Mouse (Mus musculus): Measurements from ENCODE around the gene Kifc3. TPM values are rescaled to one million over a fixed set of nuclear protein-coding genes. Genes with fewer than 3 reads are reported as not detected.
A peak's percentile ranks its signal among the peaks of the same experiment; 100 is the strongest.

The Kifc3 gene
- total and polyA plus RNA-seq, 3 experiments: 0.78 to 1.8 (median 1.7) TPM

- no peak for TF ChIP-seq MXI1 (IDR thresholded peaks at IDR 0.05; ENCODE audit: low read depth, low read length)
- TF ChIP-seq ZC3H11A (IDR thresholded peaks at IDR 0.05; ENCODE audit: low read depth, low read length): no peak
- no peak for TF ChIP-seq SMC3 (IDR thresholded peaks at IDR 0.05; ENCODE audit: low read depth, low read length)
- no peak for TF ChIP-seq CTCF (conservative IDR thresholded peaks at IDR 0.05 in 1 of 2, IDR thresholded peaks at IDR 0.05 in 1 of 2; ENCODE audit: low read depth in 2 of 2, low read length in 2 of 2)
- no peak for TF ChIP-seq MYC (IDR thresholded peaks at IDR 0.05; ENCODE audit: low read depth, low read length)
- TF ChIP-seq MAX (IDR thresholded peaks at IDR 0.05; ENCODE audit: low read length): no peak
- TF ChIP-seq MAZ (IDR thresholded peaks at IDR 0.05; ENCODE audit: low read depth, low read length): no peak
- no peak for TF ChIP-seq CHD2 (IDR thresholded peaks at IDR 0.05; ENCODE audit: low read length)
- no peak for TF ChIP-seq SIN3A (IDR thresholded peaks at IDR 0.05; ENCODE audit: low read length)
- TF ChIP-seq JUN (IDR thresholded peaks at IDR 0.05; ENCODE audit: insufficient read depth, low read depth, low read length): no peak
- no peak for TF ChIP-seq RAD21 (IDR thresholded peaks at IDR 0.05; ENCODE audit: low read depth, low read length)
- TF ChIP-seq HCFC1 (IDR thresholded peaks at IDR 0.05; ENCODE audit: low read depth, low read length): no peak
- TF ChIP-seq IRF4 (IDR thresholded peaks at IDR 0.05; ENCODE audit: low read depth, low read length): no peak
- no peak for TF ChIP-seq UBTF (IDR thresholded peaks at IDR 0.05; ENCODE audit: low read depth, low read length)
- TF ChIP-seq E2F4 (IDR thresholded peaks at IDR 0.05; ENCODE audit: insufficient replicate concordance, low read depth, low read length): no peak
- Histone ChIP-seq H3K27me3 (replicated peaks) (peaks cover 52% of the 10 kb centered on the region), H3K4me1 (ENCODE audit: control insufficient read depth in 1 of 2, insufficient read depth in 2 of 2) (peaks cover 0 to 4% of the 10 kb centered on the region in 2 experiments; a peak in 1 of 4 replicates), H3K4me2 (ENCODE audit: insufficient read depth, low read depth, poor library complexity, severe bottlenecking) (no peak overlapping the region; the same call in 1 of the 2 replicates), H3K79me2 (replicated peaks; ENCODE audit: control insufficient read depth, extremely low read depth, insufficient read depth, poor library complexity, severe bottlenecking) (no peaks in the 10 kb centered on the region), H3K27ac (ENCODE audit: insufficient read depth, low read depth) (no peak overlapping the region), H3K9ac (ENCODE audit: insufficient read depth, low read depth) (no peak overlapping the region), H3K4me3 (replicated peaks in 1 of 3; ENCODE audit: low read depth in 2 of 3, low read length in 2 of 3, poor library complexity in 1 of 3) (no peak overlapping the region), H3K9me3 (replicated peaks; ENCODE audit: low read length) (peaks cover 7% of the 10 kb centered on the region), H3K36me3 (replicated peaks in 1 of 2; ENCODE audit: control insufficient read depth in 1 of 2, insufficient read depth in 1 of 2, low read length in 1 of 2) (no peaks in the 10 kb centered on the region)
- DNase-seq (ENCODE audit: extremely low read depth): no peak
- in situ Hi-C loops (cut with MboI; ENCODE audit: low pct_ligation_motif_present, low pct_unique_long_range_greater_than_20kb, low sequenced_read_pairs) (no loop called here), dilution Hi-C loops (cut with MboI; ENCODE audit: extremely low pct_ligation_motif_present, extremely low pct_unique_long_range_greater_than_20kb, low sequenced_read_pairs) (no loop called here)
Measured at GRCm38 (mm10) chr8:95056414-95056813, 146.2 kb downstream of the Kifc3 start.

GRCm38 (mm10) chr8:95054927-95055510, 147.6 kb downstream of the Kifc3 start, which contains the start of gene Drc7:
TSS of gene Drc7 (plus strand) at chr8:95055103.
- peak; percentile 14 for DNase-seq (ENCODE audit: extremely low read depth)
- in situ Hi-C loops (cut with MboI; ENCODE audit: low pct_ligation_motif_present, low pct_unique_long_range_greater_than_20kb, low sequenced_read_pairs): no loop called here
- TF ChIP-seq HCFC1 (IDR thresholded peaks at IDR 0.05; ENCODE audit: low read depth, low read length) (peak; percentile 85), SIN3A (IDR thresholded peaks at IDR 0.05; ENCODE audit: low read length) (no peak), MEF2A (IDR thresholded peaks at IDR 0.05; ENCODE audit: borderline replicate concordance, low read depth, low read length) (no peak), MXI1 (IDR thresholded peaks at IDR 0.05; ENCODE audit: low read depth, low read length) (no peak)
- no peak within 1 kb of the TSS for H3K4me3 ChIP-seq (replicated peaks in 1 of 3; ENCODE audit: low read depth in 2 of 3, low read length in 2 of 3, poor library complexity in 1 of 3)
- no peaks in the 10 kb centered on the region for H3K36me3 ChIP-seq (replicated peaks in 1 of 2; ENCODE audit: control insufficient read depth in 1 of 2, insufficient read depth in 1 of 2, low read length in 1 of 2)
- no peak within 1 kb of the TSS for H3K27ac ChIP-seq (ENCODE audit: insufficient read depth, low read depth)
- no peak within 1 kb of the TSS for H3K9ac ChIP-seq (ENCODE audit: insufficient read depth, low read depth)
- H3K4me2 ChIP-seq (ENCODE audit: insufficient read depth, low read depth, poor library complexity, severe bottlenecking): no peak within 1 kb of the TSS
- dilution Hi-C loops (cut with MboI; ENCODE audit: extremely low pct_ligation_motif_present, extremely low pct_unique_long_range_greater_than_20kb, low sequenced_read_pairs): no loop called here
- H3K27me3 ChIP-seq (replicated peaks): peaks cover 55% of the 10 kb centered on the region
- H3K4me1 ChIP-seq (ENCODE audit: control insufficient read depth in 1 of 2, insufficient read depth in 2 of 2): peaks cover 0 to 4% of the 10 kb centered on the region in 2 experiments; a peak in 1 of 4 replicates
- no peaks in the 10 kb centered on the region for H3K79me2 ChIP-seq (replicated peaks; ENCODE audit: control insufficient read depth, extremely low read depth, insufficient read depth, poor library complexity, severe bottlenecking)
- H3K9me3 ChIP-seq (replicated peaks; ENCODE audit: low read length): no peaks in the 10 kb centered on the region

Data from CH12.LX (cell line).